Mouse (Mus musculus) activated CD4-positive, CD25-positive, alpha-beta regulatory T cell (primary cell): Measurements from ENCODE around the gene Rcl1. TPM values are rescaled to one million over a fixed set of nuclear protein-coding genes. Genes with fewer than 3 reads are reported as not detected.

Source experiments
- polyA plus RNA-seq, 2 experiments: library from polyadenylated mRNA; unstranded; fragments of 100-300 nt; shearing (Covaris generic); gene quantifications; one replicate each; pipeline ENCODE4 v1.2.1; 2017

The Rcl1 gene
- polyA plus RNA-seq, result 10 to 100 TPM; 28.5 to 62.0 TPM

GRCm38 (mm10) chr19:29100874-29101542 is at the start of gene Rcl1:
Rcl1 (plus strand) TSS chr19:29101375.

Other genes with a start within 250 kb of the Rcl1 start
- 10 to 100 TPM; 18.0 to 19.3 TPM for gene Plpp6, start 137.4 kb upstream of the Rcl1 start, polyA plus RNA-seq
- under 1 TPM; 0.21 to 0.32 TPM for gene 4430402I18Rik, start 133.6 kb upstream of the Rcl1 start, polyA plus RNA-seq
- 10 to 100 TPM; 42.4 to 43.9 TPM for gene Cdc37l1, start 111.0 kb upstream of the Rcl1 start, polyA plus RNA-seq
- gene Ak3, start 53.4 kb upstream of the Rcl1 start, polyA plus RNA-seq, result 10 to 100 TPM; 56.2 to 68.4 TPM
- 100 to 1,000 TPM in 1 of 2 experiments, 10 to 100 TPM in 1; 91.4 to 125 TPM for gene Jak2, start 150.5 kb downstream of the Rcl1 start, polyA plus RNA-seq
- gene Insl6, start 224.0 kb downstream of the Rcl1 start, polyA plus RNA-seq, result 10 to 100 TPM; 17.6 to 18.8 TPM
- gene Rln1, start 233.3 kb downstream of the Rcl1 start, polyA plus RNA-seq, result under 1 TPM in 1 of 2 experiments, not detected in 1; 0.31 TPM